Mouse (Mus musculus) neural tube, embryonic 12.5 days (tissue): ENCODE data around the gene Taf1b. TPM values are rescaled to one million over a fixed set of nuclear protein-coding genes. Genes with fewer than 3 reads are reported as not detected.
A peak's percentile ranks its signal among the peaks of the same experiment; 100 is the strongest.

ENCODE experiments used
- ATAC-seq: fragments of 200-750 bp; cut with Nextera tagmentation; 2 replicates; pipeline ENCODE4 v1.8.0; 2017; ENCODE audit warnings: low read depth, mild to moderate bottlenecking, moderate TSS enrichment, moderate library complexity; ENCODE audit not compliant: low FRiP score
- H3K27ac ChIP-seq: fragments of 300-500 bp; sonication (generic); 2 replicates; pipeline ENCODE4 v1.5.1; 2016
- H3K27me3 ChIP-seq: fragments of 300-500 bp; sonication (generic); replicated peaks from 2 replicates; pipeline ENCODE4 v1.6.1; 2016; ENCODE audit warnings: mild to moderate bottlenecking
- H3K36me3 ChIP-seq: fragments of 300-500 bp; sonication (generic); 2 replicates; pipeline ENCODE4 v1.6.1; 2016; ENCODE audit warnings: mild to moderate bottlenecking
- H3K4me1 ChIP-seq: fragments of 300-500 bp; sonication (generic); 2 replicates; pipeline ENCODE4 v1.6.1; 2016
- H3K4me2 ChIP-seq: fragments of 300-500 bp; sonication (generic); replicated peaks from 2 replicates; pipeline ENCODE4 v1.6.1; 2016; ENCODE audit warnings: mild to moderate bottlenecking
- H3K4me3 ChIP-seq: fragments of 300-500 bp; sonication (generic); 2 replicates; pipeline ENCODE4 v1.5.1; 2016
- H3K9ac ChIP-seq: fragments of 300-500 bp; sonication (generic); 2 replicates; pipeline ENCODE4 v1.6.1; 2016; ENCODE audit warnings: mild to moderate bottlenecking
- H3K9me3 ChIP-seq: fragments of 300-500 bp; sonication (generic); 2 replicates; pipeline ENCODE4 v1.6.1; 2016; ENCODE audit warnings: mild to moderate bottlenecking
- WGBS: fragments of 180-500 bp; shearing (Covaris S2); methylation state at CpG from one replicate; pipeline ENCODE4 v1.1.7; 2016; 5-methylcytosine and 5-hydroxymethylcytosine counted together
- polyA plus RNA-seq: library from polyadenylated mRNA; unstranded; fragments of >200 nt; fragmentation: Nextera tagmentation; extraction: Ambion mirVana; gene quantifications from 2 replicates; pipeline ENCODE4 v1.2.1, GENCODE M21; 2016

Taf1b gene
- polyA plus RNA-seq, 1 experiment from 2014 or later = 32.7 TPM

DNA sequence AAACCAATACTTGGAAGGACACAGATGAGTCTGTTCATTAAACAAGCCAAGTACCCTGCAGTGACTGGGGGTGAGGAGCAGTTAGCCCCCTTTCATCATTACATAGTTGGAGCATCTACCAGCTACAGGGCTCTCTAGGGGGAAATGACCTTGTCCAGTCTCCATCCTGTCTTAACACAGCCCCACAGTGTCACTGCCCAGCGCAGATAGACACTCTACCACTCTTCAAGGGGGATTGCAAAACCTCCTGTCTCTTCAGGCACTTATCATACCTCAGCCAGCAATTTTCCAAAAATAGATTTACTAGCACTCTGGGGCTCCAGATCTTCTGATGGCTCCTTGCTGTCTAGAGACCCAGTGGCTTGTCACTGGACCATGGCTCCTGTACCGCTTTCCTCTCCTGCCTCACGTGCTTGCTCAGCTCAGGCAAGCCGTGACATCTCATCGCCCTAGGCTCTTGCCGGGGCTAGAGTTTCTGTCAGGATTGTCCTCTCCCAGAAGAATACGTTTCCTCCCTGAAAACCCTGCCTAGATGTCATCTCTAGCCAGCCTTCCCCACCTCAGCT lies 65.3 kb downstream of the Taf1b start:
- Histone ChIP-seq H3K27ac (no peak overlapping the region), H3K4me2 (no peak overlapping the region), H3K27me3 (no peaks in the 10 kb centered on the region), H3K4me3 (no peak overlapping the region), H3K9ac (no peak overlapping the region), H3K4me1 (no peaks in the 10 kb centered on the region), H3K9me3 (no peaks in the 10 kb centered on the region), H3K36me3 (no peaks in the 10 kb centered on the region)
- 92% methylated on average over 7 of the region's 7 CpGs for WGBS
- no peak for ATAC-seq

DNA sequence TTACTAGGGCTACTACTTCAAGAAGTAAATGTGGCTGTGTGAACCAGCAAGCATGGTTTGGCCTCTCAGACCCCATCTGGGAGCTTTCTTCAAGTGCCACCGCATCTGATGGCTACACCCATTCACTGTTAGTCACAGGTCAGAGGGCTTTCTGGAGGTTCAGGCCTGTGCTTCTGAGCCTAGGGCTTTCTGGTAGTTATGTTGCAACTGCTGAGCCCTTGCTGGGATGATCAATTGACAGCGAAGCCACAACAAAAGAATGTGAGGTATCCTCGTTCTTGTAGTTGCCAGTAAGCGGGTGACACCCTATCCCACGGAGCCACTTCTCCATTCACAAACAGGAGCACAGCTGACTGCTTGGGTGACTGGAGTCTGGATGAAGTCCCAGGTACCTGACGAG lies 67.2 kb downstream of the Taf1b start:
- H3K36me3 ChIP-seq = no peaks in the 10 kb centered on the region
- H3K27ac ChIP-seq = no peak overlapping the region
- H3K9ac ChIP-seq = no peak overlapping the region
- H3K27me3 ChIP-seq = peaks cover 6% of the 10 kb centered on the region; the same call in 1 of the 2 replicates
- H3K9me3 ChIP-seq = no peaks in the 10 kb centered on the region
- WGBS = 83% methylated on average over 6 of the region's 6 CpGs
- ATAC-seq = no peak
- no peak overlapping the region for H3K4me2 ChIP-seq
- no peak overlapping the region for H3K4me3 ChIP-seq
- H3K4me1 ChIP-seq = no peaks in the 10 kb centered on the region

- 79% methylated on average over 3 of the region's 3 CpGs for WGBS
- no peak for ATAC-seq
- H3K4me3 ChIP-seq = no peak overlapping the region
- H3K4me1 ChIP-seq = no peaks in the 10 kb centered on the region
- no peaks in the 10 kb centered on the region for H3K36me3 ChIP-seq
- no peak overlapping the region for H3K9ac ChIP-seq
- H3K9me3 ChIP-seq = no peaks in the 10 kb centered on the region
- H3K27me3 ChIP-seq = peaks cover 19% of the 10 kb centered on the region
- no peak overlapping the region for H3K27ac ChIP-seq
- no peak overlapping the region for H3K4me2 ChIP-seq
Observed at GRCm38 (mm10) chr12:24567606-24568005, 69.4 kb downstream of the Taf1b start.

DNA sequence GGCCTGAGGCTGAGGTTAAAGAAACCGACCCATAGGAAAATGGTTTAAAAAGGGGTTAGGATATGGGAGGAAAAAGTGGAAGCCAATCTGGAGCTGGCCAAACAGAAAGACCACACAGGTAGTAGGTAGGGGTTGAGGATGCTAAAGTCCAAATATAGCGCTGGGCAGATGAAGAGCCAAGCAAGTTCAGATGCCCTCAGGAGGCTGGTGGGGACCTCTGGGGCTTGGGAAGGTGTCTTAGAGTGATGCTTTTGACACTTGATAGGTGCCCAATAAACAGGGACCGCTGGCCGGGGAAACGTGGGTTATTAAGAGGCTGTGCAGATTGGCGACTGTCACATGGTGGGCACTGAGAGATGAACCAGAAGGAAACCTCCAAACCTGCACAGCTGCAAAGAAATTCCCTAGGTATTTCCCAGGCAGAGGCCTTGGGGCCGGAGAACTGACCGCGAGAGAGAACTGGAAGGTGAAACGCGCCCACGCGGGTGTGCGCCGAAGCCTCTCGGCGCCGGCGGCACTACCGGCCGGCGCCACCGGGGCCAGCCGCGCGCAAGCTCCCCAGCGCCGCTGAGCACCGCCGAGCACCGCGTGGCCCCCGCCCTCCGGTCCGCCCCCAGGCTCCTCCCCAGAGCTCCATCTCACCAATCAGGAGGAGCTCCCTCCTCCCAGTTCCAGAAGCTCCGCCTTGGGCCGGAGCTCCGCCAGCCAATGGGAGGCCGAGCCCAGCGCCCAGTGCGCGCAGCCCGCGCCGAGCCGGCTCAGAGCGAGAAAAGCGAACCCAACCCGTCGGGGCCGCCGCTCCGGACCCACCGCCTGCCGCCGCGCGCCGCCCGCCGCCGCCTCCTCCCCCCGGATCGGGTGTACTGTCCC lies 73.6 kb downstream of the Taf1b start, which contains the start of gene Grhl1:
Grhl1 (plus strand) TSS at position 761 of the 870 bp plus-strand sequence.
- Histone ChIP-seq H3K9ac (peak within 1 kb of the TSS; percentile 61), H3K4me1 (no peaks in the 10 kb centered on the region), H3K27me3 (peaks cover 37% of the 10 kb centered on the region), H3K4me2 (peak within 1 kb of the TSS; percentile 85), H3K27ac (no peak within 1 kb of the TSS), H3K36me3 (no peaks in the 10 kb centered on the region), H3K4me3 (peak within 1 kb of the TSS; percentile 68), H3K9me3 (no peaks in the 10 kb centered on the region)
- peak; percentile 99 for ATAC-seq
- WGBS = 2% methylated on average over 64 of the region's 64 CpGs

DNA sequence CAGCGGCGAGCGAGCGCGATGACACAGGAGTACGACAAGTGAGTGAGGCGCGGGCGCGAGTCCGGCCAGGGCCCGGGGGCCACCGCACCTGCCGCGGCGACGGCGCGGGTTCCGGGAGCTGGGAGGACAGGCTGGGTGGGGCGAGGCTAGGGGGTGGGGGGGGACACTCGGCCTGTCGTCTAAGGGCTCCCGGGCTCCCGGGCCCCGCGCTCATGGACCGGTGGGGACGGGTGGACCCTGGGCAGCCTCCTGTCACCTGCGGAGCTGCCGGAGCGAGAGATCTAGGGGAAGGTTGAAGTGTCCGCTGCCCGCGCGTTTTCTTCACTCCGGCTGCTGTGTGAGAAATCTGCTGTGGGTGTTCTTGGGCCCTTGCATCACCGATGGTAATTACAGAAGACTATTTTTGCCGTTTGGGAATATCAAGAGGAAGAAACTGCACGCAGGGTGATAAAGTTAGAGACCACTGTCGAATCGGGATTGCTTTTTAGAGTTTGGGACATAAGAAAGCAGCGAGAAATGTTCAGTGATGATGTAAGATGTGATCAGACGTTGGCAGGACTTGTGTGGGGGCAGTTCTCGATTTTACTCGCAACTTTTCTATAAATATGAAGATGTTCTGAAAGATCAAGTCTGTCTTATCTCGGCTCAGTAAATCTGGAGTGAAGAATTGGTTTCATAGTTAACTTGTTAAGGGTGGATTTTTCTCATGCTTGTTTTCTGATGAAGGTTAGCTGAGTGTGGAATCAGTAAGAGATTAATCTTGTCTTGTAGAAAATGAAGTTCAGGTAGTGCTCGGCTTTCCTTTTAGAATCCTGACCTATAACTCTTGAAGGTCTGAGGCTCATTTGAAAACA lies 74.5 kb downstream of the Taf1b start:
- Histone ChIP-seq H3K4me1 (no peaks in the 10 kb centered on the region), H3K27ac (no peak overlapping the region), H3K9ac (peak overlapping the region; percentile 61), H3K27me3 (peaks cover 37% of the 10 kb centered on the region), H3K4me3 (peak overlapping the region; percentile 68), H3K9me3 (no peaks in the 10 kb centered on the region), H3K36me3 (no peaks in the 10 kb centered on the region), H3K4me2 (peak overlapping the region; percentile 85)
- 5% methylated on average over 48 of the region's 48 CpGs for WGBS
- peak; percentile 67 for ATAC-seq

DNA sequence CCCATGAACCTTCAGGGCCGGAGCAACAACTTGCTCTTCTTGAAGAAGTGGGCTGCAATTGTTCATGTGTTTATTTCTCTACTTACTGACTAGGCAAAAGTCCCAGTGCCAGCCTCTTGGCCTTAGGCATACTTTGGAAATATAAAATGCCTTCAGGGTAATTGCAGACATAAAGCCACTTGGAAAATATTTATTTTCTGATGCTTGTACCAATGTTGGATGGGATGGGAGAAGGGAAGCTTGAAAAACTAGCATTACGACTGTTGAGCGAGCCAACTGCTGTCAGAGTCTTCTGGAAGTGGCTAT lies 75.1 kb downstream of the Taf1b start:
- H3K9ac ChIP-seq = no peak overlapping the region
- no peak for ATAC-seq
- no peak overlapping the region for H3K27ac ChIP-seq
- no peaks in the 10 kb centered on the region for H3K9me3 ChIP-seq
- H3K4me2 ChIP-seq = no peak overlapping the region
- H3K4me1 ChIP-seq = no peaks in the 10 kb centered on the region
- H3K27me3 ChIP-seq = peaks cover 37% of the 10 kb centered on the region
- no peak overlapping the region for H3K4me3 ChIP-seq
- H3K36me3 ChIP-seq = no peaks in the 10 kb centered on the region
- 54% methylated on average over 3 of the region's 3 CpGs for WGBS

DNA sequence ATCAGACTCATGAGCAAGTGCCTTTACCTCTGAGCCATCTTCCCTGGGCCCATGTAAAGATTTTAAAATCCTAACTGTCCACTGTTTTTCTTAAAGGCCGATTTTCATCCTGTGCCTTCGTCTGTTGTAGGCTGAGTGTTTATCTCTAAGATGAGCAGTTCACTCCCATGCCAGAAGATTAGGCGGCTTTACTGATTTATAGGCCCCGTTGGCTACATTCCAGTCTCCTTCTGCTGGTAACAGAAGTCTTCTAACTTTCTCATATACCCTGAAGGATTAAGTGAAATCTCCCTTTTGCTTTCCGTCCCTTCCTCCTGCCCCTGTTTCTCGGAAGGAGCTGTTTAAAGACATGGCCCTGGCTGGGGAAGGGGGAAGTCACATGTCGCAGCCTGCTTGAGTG lies 76.7 kb downstream of the Taf1b start:
- no peaks in the 10 kb centered on the region for H3K4me1 ChIP-seq
- H3K27me3 ChIP-seq = peaks cover 35% of the 10 kb centered on the region
- 44% methylated on average over 7 of the region's 7 CpGs for WGBS
- H3K36me3 ChIP-seq = no peaks in the 10 kb centered on the region
- no peaks in the 10 kb centered on the region for H3K9me3 ChIP-seq
- no peak overlapping the region for H3K4me3 ChIP-seq
- H3K27ac ChIP-seq = no peak overlapping the region
- H3K9ac ChIP-seq = no peak overlapping the region
- no peak for ATAC-seq
- H3K4me2 ChIP-seq = no peak overlapping the region

- Histone ChIP-seq H3K27me3 (no peaks in the 10 kb centered on the region), H3K4me1 (no peaks in the 10 kb centered on the region), H3K9me3 (no peaks in the 10 kb centered on the region), H3K4me2 (no peak overlapping the region), H3K36me3 (no peaks in the 10 kb centered on the region), H3K27ac (no peak overlapping the region), H3K9ac (no peak overlapping the region), H3K4me3 (no peak overlapping the region)
- WGBS = 82% methylated on average over 1 of the region's 1 CpGs
- ATAC-seq = no peak
Observed at GRCm38 (mm10) chr12:24580452-24580851, 82.3 kb downstream of the Taf1b start.

DNA sequence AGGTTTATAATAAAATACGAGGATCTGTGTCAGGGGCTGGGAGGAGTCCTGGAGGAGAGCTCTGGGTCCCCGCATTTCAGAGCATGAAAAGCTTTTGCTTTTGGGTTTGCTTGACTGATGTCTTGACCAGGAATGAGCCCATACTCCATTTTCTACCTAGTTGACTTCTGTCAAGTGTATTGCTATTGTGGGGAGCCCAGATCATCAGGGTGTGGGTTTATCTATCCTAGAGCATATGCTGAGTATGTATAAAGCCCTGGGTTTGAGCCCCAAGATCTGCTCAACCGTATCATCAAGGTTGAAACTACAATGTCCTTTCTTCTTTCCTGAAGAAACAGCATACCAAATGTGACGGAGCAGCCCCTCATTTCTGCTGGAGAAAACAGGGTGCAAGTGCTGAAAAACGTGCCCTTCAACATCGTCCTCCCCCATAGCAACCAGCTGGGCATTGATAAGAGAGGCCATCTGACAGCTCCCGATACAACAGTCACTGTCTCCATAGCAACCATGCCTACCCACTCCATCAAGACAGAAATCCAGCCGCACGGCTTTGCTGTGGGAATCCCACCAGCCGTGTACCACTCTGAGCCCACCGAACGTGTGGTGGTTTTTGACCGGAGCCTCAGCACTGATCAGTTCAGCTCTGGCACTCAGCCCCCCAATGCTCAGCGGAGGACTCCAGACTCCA lies 83.0 kb downstream of the Taf1b start:
- Histone ChIP-seq H3K4me3 (no peak overlapping the region), H3K9ac (no peak overlapping the region), H3K9me3 (no peaks in the 10 kb centered on the region), H3K4me1 (no peaks in the 10 kb centered on the region), H3K36me3 (no peaks in the 10 kb centered on the region), H3K27ac (no peak overlapping the region), H3K27me3 (no peaks in the 10 kb centered on the region), H3K4me2 (no peak overlapping the region)
- WGBS = 78% methylated on average over 14 of the region's 14 CpGs
- ATAC-seq = no peak

DNA sequence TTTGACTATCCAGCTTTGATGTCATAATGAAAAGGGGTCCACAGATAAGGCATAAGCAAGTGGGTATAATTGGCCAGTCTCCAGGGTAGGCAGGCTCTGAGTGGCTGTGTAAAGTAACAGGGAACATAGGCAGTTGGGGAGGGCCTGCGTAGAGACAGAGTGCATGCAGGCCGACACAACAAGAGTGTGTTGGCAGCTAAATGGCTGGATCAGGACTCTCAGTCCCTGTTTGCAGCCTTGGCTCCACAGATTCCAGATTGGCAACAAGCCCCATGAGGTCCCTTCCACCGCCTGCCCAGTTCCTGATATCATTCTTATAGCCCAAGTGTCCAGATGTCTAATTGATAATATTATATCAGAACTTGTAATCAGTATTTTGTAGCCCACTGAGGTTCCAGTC lies 85.5 kb downstream of the Taf1b start:
- no peak overlapping the region for H3K4me2 ChIP-seq
- H3K4me1 ChIP-seq = no peaks in the 10 kb centered on the region
- H3K9me3 ChIP-seq = no peaks in the 10 kb centered on the region
- no peaks in the 10 kb centered on the region for H3K27me3 ChIP-seq
- H3K9ac ChIP-seq = no peak overlapping the region
- H3K4me3 ChIP-seq = no peak overlapping the region
- no peak for ATAC-seq
- WGBS = 95% methylated on average over 3 of the region's 3 CpGs
- no peak overlapping the region for H3K27ac ChIP-seq
- H3K36me3 ChIP-seq = no peaks in the 10 kb centered on the region

- no peaks in the 10 kb centered on the region for H3K36me3 ChIP-seq
- no peaks in the 10 kb centered on the region for H3K4me1 ChIP-seq
- 91% methylated on average over 8 of the region's 8 CpGs for WGBS
- no peaks in the 10 kb centered on the region for H3K27me3 ChIP-seq
- H3K4me2 ChIP-seq = no peak overlapping the region
- no peak overlapping the region for H3K4me3 ChIP-seq
- no peak overlapping the region for H3K27ac ChIP-seq
- H3K9ac ChIP-seq = no peak overlapping the region
- ATAC-seq = no peak
- H3K9me3 ChIP-seq = no peaks in the 10 kb centered on the region
Observed at GRCm38 (mm10) chr12:24584835-24585234, 86.7 kb downstream of the Taf1b start.

- H3K9me3 ChIP-seq = no peaks in the 10 kb centered on the region
- no peak overlapping the region for H3K4me3 ChIP-seq
- H3K4me1 ChIP-seq = no peaks in the 10 kb centered on the region
- no peak for ATAC-seq
- 80% methylated on average over 7 of the region's 7 CpGs for WGBS
- H3K27ac ChIP-seq = no peak overlapping the region
- no peaks in the 10 kb centered on the region for H3K36me3 ChIP-seq
- no peak overlapping the region for H3K9ac ChIP-seq
- no peaks in the 10 kb centered on the region for H3K27me3 ChIP-seq
- H3K4me2 ChIP-seq = no peak overlapping the region
Observed at GRCm38 (mm10) chr12:24586193-24586592, 88.0 kb downstream of the Taf1b start.
